Mouse (Mus musculus) forelimb bud, embryonic 11.5 days (tissue): ENCODE data around the gene Ssh3.

Experiments used
- DNase-seq: peaks from one replicate; pipeline ENCODE4 v3.0.0-alpha.2; 2012; ENCODE audit warnings: low read depth, low spot score

Ssh3 gene

GRCm38 (mm10) chr19:4244775-4245174 is 24.2 kb downstream of the Ssh3 start:
- no peak for DNase-seq

GRCm38 (mm10) chr19:4242416-4242815 is 26.6 kb downstream of the Ssh3 start:
- DNase-seq: no peak

- peak; percentile 75 for DNase-seq
Observed at GRCm38 (mm10) chr19:4240247-4240668, 28.7 kb downstream of the Ssh3 start.

- DNase-seq: no peak
Observed at GRCm38 (mm10) chr19:4234548-4234947, 34.4 kb downstream of the Ssh3 start.

GRCm38 (mm10) chr19:4232651-4233050 is 36.3 kb downstream of the Ssh3 start:
- no peak for DNase-seq

GRCm38 (mm10) chr19:4232186-4232572 is 36.8 kb downstream of the Ssh3 start:
- no peak for DNase-seq

GRCm38 (mm10) chr19:4231253-4232185 is 37.5 kb downstream of the Ssh3 start, which contains the start of gene Pold4:
Gene Pold4 (plus strand): TSS chr19:4231899.
- DNase-seq: peak; percentile 86

- DNase-seq: no peak
Observed at GRCm38 (mm10) chr19:4230415-4230814, 38.6 kb downstream of the Ssh3 start.

- no peak for DNase-seq
Observed at GRCm38 (mm10) chr19:4229451-4230076, 39.4 kb downstream of the Ssh3 start.

- no peak for DNase-seq
Observed at GRCm38 (mm10) chr19:4228891-4229290, 40.1 kb downstream of the Ssh3 start.

GRCm38 (mm10) chr19:4227894-4228678 is 40.9 kb downstream of the Ssh3 start:
- DNase-seq: peak; percentile 88

- DNase-seq: no peak
Observed at GRCm38 (mm10) chr19:4227446-4227845, 41.5 kb downstream of the Ssh3 start.

GRCm38 (mm10) chr19:4226779-4227178 is 42.2 kb downstream of the Ssh3 start:
- no peak for DNase-seq

- no peak for DNase-seq
Observed at GRCm38 (mm10) chr19:4222165-4222564, 46.8 kb downstream of the Ssh3 start.

GRCm38 (mm10) chr19:4220957-4221743 is 47.8 kb downstream of the Ssh3 start:
- no peak for DNase-seq

- DNase-seq: no peak
Observed at GRCm38 (mm10) chr19:4220416-4220815, 48.6 kb downstream of the Ssh3 start.

- DNase-seq: no peak
Observed at GRCm38 (mm10) chr19:4219943-4220342, 49.0 kb downstream of the Ssh3 start.

GRCm38 (mm10) chr19:4218784-4219183 is 50.2 kb downstream of the Ssh3 start:
- no peak for DNase-seq

GRCm38 (mm10) chr19:4218293-4218692 is 50.7 kb downstream of the Ssh3 start:
- DNase-seq: no peak

- no peak for DNase-seq
Observed at GRCm38 (mm10) chr19:4217855-4218254, 51.1 kb downstream of the Ssh3 start.

GRCm38 (mm10) chr19:4217140-4217539 is 51.8 kb downstream of the Ssh3 start:
- DNase-seq: no peak
